7 mouse cellular contexts compared by ENCODE assay signal in genomic region chr2:26237290-26237782, GRCm38 (mm10). TPM values are rescaled to one million over a fixed set of nuclear protein-coding genes. Genes with fewer than 3 reads are reported as not detected.
DNase-seq lines count a peak whose midpoint lies in the region; ATAC-seq lines count a peak whose summit lies in the region.

TSS of gene Qsox2 (minus strand) at chr2:26237525.

- no peaks in the 10 kb centered on the region for H3K27me3 ChIP-seq in embryonic facial prominence, embryonic 11.5 days (ENCODE audit: control insufficient read depth, insufficient read depth, low read length)
- H3K27me3 ChIP-seq in limb, embryonic 10.5 days (ENCODE audit: low read depth, poor library complexity, severe bottlenecking) = no peaks in the 10 kb centered on the region
- H3K27me3 ChIP-seq in midbrain, embryonic 13.5 days = no peaks in the 10 kb centered on the region

- H3K4me3 ChIP-seq in embryonic facial prominence, embryonic 11.5 days (ENCODE audit: low read depth, low read length) = peak within 1 kb of the TSS; percentile 87
- peak within 1 kb of the TSS; percentile 97 for H3K4me3 ChIP-seq in limb, embryonic 10.5 days
- H3K4me3 ChIP-seq in midbrain, embryonic 13.5 days (replicated peaks) = peak within 1 kb of the TSS; percentile 92

- H3K4me1 ChIP-seq in embryonic facial prominence, embryonic 11.5 days (ENCODE audit: control insufficient read depth, insufficient read depth, low read length) = no peaks in the 10 kb centered on the region; the same call in 1 of the 2 replicates
- peaks cover 26% of the 10 kb centered on the region for H3K4me1 ChIP-seq in limb, embryonic 10.5 days
- H3K4me1 ChIP-seq in midbrain, embryonic 13.5 days (replicated peaks) = peaks cover 21% of the 10 kb centered on the region

- peak; percentile 73 for ATAC-seq in embryonic facial prominence, embryonic 11.5 days (replicated peaks; ENCODE audit: insufficient number of reproducible peaks, low FRiP score, low TSS enrichment, low read depth)
- peak; percentile 89 for ATAC-seq in granulocyte monocyte progenitor cell, adult 5-6 weeks (replicated peaks; ENCODE audit: poor library complexity, severe bottlenecking)
- peak; percentile 76 for ATAC-seq in midbrain, embryonic 13.5 days

- H3K4me2 ChIP-seq in embryonic facial prominence, embryonic 11.5 days (ENCODE audit: low read depth, low read length) = peak within 1 kb of the TSS; percentile 88
- H3K4me2 ChIP-seq in midbrain, embryonic 13.5 days (replicated peaks) = peak within 1 kb of the TSS; percentile 83

- no peaks in the 10 kb centered on the region for H3K9me3 ChIP-seq in embryonic facial prominence, embryonic 11.5 days (replicated peaks; ENCODE audit: control insufficient read depth, low read length)
- H3K9me3 ChIP-seq in limb, embryonic 10.5 days (replicated peaks) = no peaks in the 10 kb centered on the region
- no peaks in the 10 kb centered on the region for H3K9me3 ChIP-seq in midbrain, embryonic 13.5 days

- H3K9ac ChIP-seq in embryonic facial prominence, embryonic 11.5 days (replicated peaks; ENCODE audit: low read length) = peak within 1 kb of the TSS; percentile 87
- H3K9ac ChIP-seq in midbrain, embryonic 13.5 days (replicated peaks) = peak within 1 kb of the TSS; percentile 89

- WGBS in embryonic facial prominence, embryonic 11.5 days = 2% methylated on average over 36 of the region's 36 CpGs
- 1% methylated on average over 36 of the region's 36 CpGs for WGBS in limb, embryonic 10.5 days
- WGBS in midbrain, embryonic 13.5 days = 1% methylated on average over 35 of the region's 36 CpGs

- no peaks in the 10 kb centered on the region for H3K36me3 ChIP-seq in embryonic facial prominence, embryonic 11.5 days (replicated peaks; ENCODE audit: control insufficient read depth, insufficient read depth, low read depth, low read length)
- H3K36me3 ChIP-seq in limb, embryonic 10.5 days = peaks cover 6% of the 10 kb centered on the region; the same call in 1 of the 2 replicates
- no peaks in the 10 kb centered on the region for H3K36me3 ChIP-seq in midbrain, embryonic 13.5 days

- peak; percentile 98 for DNase-seq in adrenal gland, postnatal 14 days
- DNase-seq in embryonic facial prominence, embryonic 11.5 days (ENCODE audit: low spot score) = peak; percentile 97
- peak; percentile 93 for DNase-seq in kidney, adult 11 months
- DNase-seq in limb, embryonic 10.5 days (ENCODE audit: low spot score) = peak; percentile 98
- peak; percentile 73 for DNase-seq in spleen, adult 12 weeks (ENCODE audit: low spot score)

- H3K27ac ChIP-seq in embryonic facial prominence, embryonic 11.5 days (replicated peaks; ENCODE audit: low read depth, low read length) = peak within 1 kb of the TSS; percentile 35; the same call in 1 of the 2 replicates
- H3K27ac ChIP-seq in limb, embryonic 10.5 days = peak within 1 kb of the TSS; percentile 92
- H3K27ac ChIP-seq in midbrain, embryonic 13.5 days = peak within 1 kb of the TSS; percentile 84

RNA-seq across cellular contexts. Expression of gene Qsox2, which starts in this region (rescaled TPM):
- total RNA-seq in adrenal gland, postnatal 14 days (2021) = 18.6 and 19.0 TPM in 2 replicates
- polyA plus RNA-seq in embryonic facial prominence, embryonic 11.5 days (2014; fragmentation: Nextera tagmentation; extraction: Ambion mirVana) = 11.3 and 12.1 TPM in 2 replicates
- 10.9 and 11.5 TPM in 2 replicates for total RNA-seq in granulocyte monocyte progenitor cell, adult 5-6 weeks (2014; fragmentation: Nextera tagmentation)
- total RNA-seq in granulocyte monocyte progenitor cell, adult 5-6 weeks (2017) = 4.8 and 7.1 TPM in 2 replicates
- 14.7 and 16.1 TPM in 2 replicates for polyA plus RNA-seq in limb, embryonic 10.5 days (2016; fragmentation: Nextera tagmentation; extraction: Ambion mirVana)
- polyA plus RNA-seq in midbrain, embryonic 13.5 days (2015; fragmentation: Nextera tagmentation; extraction: Ambion mirVana) = 15.4 and 15.7 TPM in 2 replicates

Comparison
In these comparisons a context has a peak if more than half of its experiments do, and no peak if none do; other contexts are left out.
1. Peak in every context shown above with its lines: DNase-seq, ATAC-seq, H3K4me3 ChIP-seq and H3K27ac ChIP-seq.
2. H3K27ac ChIP-seq: peak in every context shown above with its lines; median percentile 92 in limb, embryonic 10.5 days; 84 in midbrain, embryonic 13.5 days; 35 in embryonic facial prominence, embryonic 11.5 days.